Mouse (Mus musculus): ENCODE results near the gene Mios. TPM values are rescaled to one million over a fixed set of nuclear protein-coding genes. Genes with fewer than 3 reads are reported as not detected.

Gene Mios
- polyA plus RNA-seq, 1 experiment from 2014 or later, result 7.6 TPM

GRCm38 (mm10) chr6:8285401-8285960 is 76.5 kb downstream of the Mios start:
- H3K4me1 ChIP-seq (ENCODE audit: insufficient read depth), result no peaks in the 10 kb centered on the region
- WGBS (ENCODE audit: insufficient replicate concordance), result 68% methylated on average over 3 of the region's 3 CpGs
- no peak overlapping the region for H3K4me2 ChIP-seq (ENCODE audit: low read depth, low read length)
- H3K9me3 ChIP-seq (ENCODE audit: low read length), result no peaks in the 10 kb centered on the region
- no peak overlapping the region for H3K27ac ChIP-seq (ENCODE audit: low read depth)
- H3K9ac ChIP-seq (replicated peaks), result no peak overlapping the region
- TF ChIP-seq EP300 (IDR thresholded peaks at IDR 0.05; ENCODE audit: low read depth), result no peak
- TF ChIP-seq CTCF (IDR thresholded peaks at IDR 0.05; ENCODE audit: low read depth), result no peak
- ATAC-seq (no peak), DNase-seq (no peak)
- H3K36me3 ChIP-seq (replicated peaks; ENCODE audit: insufficient read depth, low read length), result no peaks in the 10 kb centered on the region
- H3K27me3 ChIP-seq (ENCODE audit: insufficient read depth, low read length), result no peaks in the 10 kb centered on the region
- H3K4me3 ChIP-seq (ENCODE audit: low read depth, low read length), result no peak overlapping the region

Other genes starting within 250 kb of the Mios start
- gene Col28a1, start 16.6 kb upstream of the Mios start, polyA plus RNA-seq (2015; fragmentation: Nextera tagmentation; extraction: Ambion mirVana), result 0.02 and 0.05 TPM in 2 replicates
- 71.1 and 77.0 TPM in 2 replicates for gene Rpa3, start 50.0 kb downstream of the Mios start, polyA plus RNA-seq (2015; fragmentation: Nextera tagmentation; extraction: Ambion mirVana)
- gene Umad1, start 50.1 kb downstream of the Mios start, polyA plus RNA-seq (2015; fragmentation: Nextera tagmentation; extraction: Ambion mirVana), result 14.6 and 15.6 TPM in 2 replicates
- gene Gm45062, start 50.2 kb downstream of the Mios start, polyA plus RNA-seq (2015; fragmentation: Nextera tagmentation; extraction: Ambion mirVana), result 0.65 and 0.85 TPM in 2 replicates